Mouse (Mus musculus): ENCODE data around the gene Plin3.
"Not testable (repeated sequence)": the region's sequence is repeated elsewhere in the genome, so short reads cannot be mapped to it uniquely, and the experiment has no call there.

Gene Plin3

DNA sequence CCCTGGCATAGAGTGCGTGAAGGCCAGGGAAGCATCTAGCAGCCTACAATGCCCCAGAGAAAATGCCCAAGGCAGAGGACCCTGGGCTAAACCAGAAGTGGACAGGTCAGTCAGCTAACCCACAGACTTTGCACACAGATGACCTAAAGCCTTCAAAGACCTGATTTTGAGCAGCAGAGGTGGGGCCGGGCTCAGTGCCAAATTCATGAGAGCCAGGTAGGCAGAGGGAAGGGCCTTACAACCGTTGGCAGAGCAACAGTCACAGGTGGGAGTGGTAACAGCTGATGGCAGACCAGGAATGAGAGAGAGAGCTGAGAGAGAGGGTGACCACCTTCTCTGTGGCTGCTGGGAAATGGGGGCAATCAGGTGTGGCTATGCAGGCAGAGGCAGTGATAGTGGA is 20.0 kb downstream of the Plin3 start:
- no peak for DNase-seq

- DNase-seq, result no peak
These were observed 20.9 kb downstream of the Plin3 start for GRCm38 (mm10) chr17:56271609-56272253.

GRCm38 (mm10) chr17:56269741-56270140 is 22.9 kb downstream of the Plin3 start:
- no peak for DNase-seq

GRCm38 (mm10) chr17:56269153-56269630 is 23.5 kb downstream of the Plin3 start:
- DNase-seq, result peak; percentile 69

DNA sequence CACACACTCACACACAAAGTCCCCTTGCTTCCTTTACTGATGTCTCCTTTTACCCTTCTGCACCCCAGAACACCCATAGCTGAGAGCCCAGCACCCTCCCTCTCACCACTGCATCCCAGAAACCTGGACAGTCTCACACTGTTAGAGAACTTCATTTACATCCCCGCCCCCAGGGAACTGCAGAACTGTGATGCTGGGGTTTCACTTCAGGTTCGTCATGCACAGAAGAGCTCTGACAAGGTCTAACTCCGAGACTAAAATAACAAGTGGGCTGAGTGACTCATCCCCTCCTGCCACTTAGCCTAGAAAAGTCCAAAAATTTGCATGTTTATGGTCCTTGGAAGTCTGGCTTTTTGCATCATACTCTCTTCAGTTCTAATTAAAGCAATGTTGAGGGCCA is 26.4 kb downstream of the Plin3 start:
- no peak for DNase-seq

DNA sequence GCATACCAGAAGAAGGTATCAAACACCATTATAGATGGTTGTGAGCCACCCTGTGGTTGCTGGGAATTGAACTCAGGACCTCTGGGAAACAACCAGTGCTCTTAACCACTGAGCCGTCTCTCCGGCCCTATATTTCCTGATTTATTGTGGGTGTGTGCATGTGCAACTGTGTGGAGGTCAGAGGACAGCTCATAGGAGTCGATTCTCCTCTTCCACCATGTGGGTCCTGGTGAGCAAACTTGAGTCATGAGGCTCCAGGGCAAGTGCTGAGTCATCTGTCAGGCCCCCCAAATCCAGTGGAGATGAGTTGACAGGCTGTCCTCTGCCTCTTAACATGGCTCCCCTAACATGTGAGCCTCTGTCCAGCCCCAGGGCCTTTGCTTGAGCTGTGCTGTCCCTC is 26.8 kb downstream of the Plin3 start:
- no peak for DNase-seq

DNA sequence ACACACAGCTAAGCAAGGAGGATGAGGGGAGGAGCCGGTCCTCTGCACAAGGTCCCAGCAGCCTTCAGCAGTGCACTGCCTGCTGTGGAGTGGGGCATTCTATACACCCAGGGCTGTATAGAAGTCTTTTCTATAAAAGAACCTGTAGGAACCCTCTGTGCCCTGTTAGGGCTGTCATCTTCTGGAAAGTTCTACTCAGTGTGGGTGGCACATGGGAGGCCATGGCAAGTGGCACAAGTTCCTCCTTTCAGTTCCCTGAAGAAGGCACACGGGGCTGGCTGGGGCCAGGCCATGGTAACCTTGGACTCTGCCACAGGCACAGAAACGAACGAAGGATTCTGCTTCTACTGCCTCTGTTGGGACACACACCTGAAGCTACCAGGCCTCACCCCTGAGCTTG is 27.7 kb downstream of the Plin3 start:
- DNase-seq, result no peak

GRCm38 (mm10) chr17:56264020-56264419 is 28.7 kb downstream of the Plin3 start:
- DNase-seq, result peak; percentile 76

DNA sequence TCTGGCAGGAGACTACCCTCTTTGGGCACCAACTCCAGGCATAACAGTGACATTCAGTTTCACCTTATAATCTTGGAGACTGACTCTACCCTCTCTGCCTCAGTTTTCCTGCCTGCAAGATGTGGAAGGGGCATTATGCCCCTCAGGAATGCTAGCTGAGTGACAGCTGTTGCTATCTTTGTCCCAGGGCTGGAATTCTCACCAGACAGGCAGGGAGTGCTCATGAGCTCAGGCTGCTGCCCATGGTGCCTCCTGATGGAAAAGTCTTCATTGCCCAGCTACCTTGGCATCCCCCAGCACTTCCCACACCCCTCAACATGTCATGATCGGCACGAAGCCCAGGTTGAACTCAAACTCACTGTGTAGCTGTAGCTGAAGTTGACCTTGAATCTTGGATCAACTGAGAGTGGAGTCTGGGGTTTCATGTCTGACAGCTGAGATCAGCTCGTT is 30.0 kb downstream of the Plin3 start:
- DNase-seq, result no peak

GRCm38 (mm10) chr17:56261166-56261565 is 31.5 kb downstream of the Plin3 start:
- DNase-seq, result no peak

- no peak for DNase-seq
These were observed 33.2 kb downstream of the Plin3 start for GRCm38 (mm10) chr17:56259301-56260037.

DNA sequence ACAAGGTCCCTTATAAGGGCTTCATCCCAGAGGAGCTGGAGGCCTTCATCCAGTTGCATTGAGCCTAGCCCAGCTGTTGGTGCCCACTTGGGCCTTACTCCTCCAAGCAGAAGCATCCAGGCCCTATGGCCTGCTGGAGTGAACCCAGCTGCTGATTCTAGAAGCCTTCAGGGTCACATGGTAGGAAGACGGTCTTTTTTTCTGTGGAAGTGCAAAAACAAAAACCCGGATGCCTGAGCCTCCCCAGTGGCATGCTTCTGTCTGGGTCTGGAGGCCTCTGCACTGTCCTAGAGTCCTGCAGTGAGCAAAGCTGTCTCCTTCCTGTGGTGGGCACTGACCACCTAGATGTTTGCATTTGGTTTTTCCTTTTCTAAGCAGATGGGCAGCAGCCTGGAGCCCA is 33.9 kb downstream of the Plin3 start:
- DNase-seq, result not testable (repeated sequence)

DNA sequence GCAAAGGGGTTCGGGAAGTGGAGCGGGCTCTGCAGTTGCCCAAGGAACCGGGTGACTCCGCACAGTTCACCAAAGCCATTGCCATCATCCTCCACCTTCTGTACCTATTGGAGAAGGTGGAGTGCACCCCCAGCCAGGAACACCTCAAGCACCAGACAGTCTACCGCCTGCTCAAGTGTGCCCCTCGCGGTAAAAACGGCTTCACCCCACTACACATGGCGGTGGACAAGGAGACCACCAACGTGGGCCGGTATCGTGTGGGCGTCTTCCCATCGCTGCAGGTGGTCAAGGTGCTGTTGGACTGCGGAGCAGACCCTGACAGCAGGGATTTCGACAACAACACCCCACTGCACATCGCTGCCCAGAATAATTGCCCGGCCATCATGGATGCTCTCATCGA is 34.4 kb downstream of the Plin3 start:
- not testable (repeated sequence) for DNase-seq

- no peak for DNase-seq
These were observed 35.3 kb downstream of the Plin3 start for GRCm38 (mm10) chr17:56257181-56257894.

DNA sequence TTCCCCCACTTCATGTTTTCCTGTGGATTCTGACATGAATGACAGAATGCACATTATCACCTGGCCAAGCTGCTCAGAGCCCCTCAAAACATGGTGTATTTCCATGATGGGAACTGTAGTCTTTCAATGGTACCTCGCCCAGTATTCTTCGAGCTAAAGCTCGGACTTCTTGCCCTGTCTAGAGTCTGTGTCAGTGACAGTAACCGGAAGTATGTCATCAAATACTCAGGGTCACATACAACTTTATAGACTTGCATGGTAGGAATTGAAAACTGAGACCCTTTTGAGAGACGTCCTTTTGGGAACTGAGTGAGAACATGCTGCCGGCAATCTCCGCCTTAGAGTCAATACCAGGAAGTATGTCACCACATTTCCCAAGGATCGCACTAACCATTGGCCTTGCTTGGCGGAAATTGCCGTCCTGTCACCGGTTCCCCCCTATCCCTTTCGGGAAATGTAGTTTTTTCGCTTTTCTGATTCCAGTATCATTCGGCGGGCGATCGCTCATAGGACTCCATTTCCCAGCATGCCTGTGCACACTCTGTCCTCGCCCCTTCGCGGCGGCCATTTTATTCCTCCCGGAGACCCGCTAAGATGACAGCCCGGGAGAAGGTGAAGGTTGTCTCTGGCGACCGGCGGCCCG is 36.3 kb downstream of the Plin3 start, which contains the start of gene Fem1a:
Gene Fem1a, plus strand, starts transcription at position 572 of the 643 bp plus-strand sequence.
- peak; percentile 93 for DNase-seq

GRCm38 (mm10) chr17:56255863-56256238 is 36.8 kb downstream of the Plin3 start:
- peak; percentile 98 for DNase-seq

- DNase-seq, result peak; percentile 68
These were observed 37.2 kb downstream of the Plin3 start for GRCm38 (mm10) chr17:56255429-56255828.

DNA sequence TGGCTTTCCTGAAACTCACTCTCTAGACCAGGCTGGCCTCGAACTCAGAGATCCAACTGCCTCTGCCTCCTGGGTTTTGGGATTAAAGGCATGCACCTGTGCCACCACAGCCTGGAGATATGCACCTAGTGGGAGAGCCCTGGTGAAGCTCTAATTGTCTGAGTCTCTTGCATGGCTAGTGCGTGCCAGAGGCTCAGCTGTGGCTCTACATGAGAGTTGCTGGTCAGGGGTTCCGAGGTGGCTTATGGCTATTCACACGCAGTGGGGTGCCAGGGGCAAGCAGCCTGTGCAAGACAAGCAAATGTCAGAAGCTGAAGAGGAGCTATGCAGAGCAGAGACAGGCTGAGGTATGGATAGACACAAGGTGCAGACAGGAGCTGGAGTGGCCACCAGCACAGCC is 38.0 kb downstream of the Plin3 start:
- no peak for DNase-seq

GRCm38 (mm10) chr17:56251136-56251829 is 41.4 kb downstream of the Plin3 start:
- DNase-seq, result no peak

- DNase-seq, result no peak
These were observed 47.1 kb downstream of the Plin3 start for GRCm38 (mm10) chr17:56245608-56246007.

DNA sequence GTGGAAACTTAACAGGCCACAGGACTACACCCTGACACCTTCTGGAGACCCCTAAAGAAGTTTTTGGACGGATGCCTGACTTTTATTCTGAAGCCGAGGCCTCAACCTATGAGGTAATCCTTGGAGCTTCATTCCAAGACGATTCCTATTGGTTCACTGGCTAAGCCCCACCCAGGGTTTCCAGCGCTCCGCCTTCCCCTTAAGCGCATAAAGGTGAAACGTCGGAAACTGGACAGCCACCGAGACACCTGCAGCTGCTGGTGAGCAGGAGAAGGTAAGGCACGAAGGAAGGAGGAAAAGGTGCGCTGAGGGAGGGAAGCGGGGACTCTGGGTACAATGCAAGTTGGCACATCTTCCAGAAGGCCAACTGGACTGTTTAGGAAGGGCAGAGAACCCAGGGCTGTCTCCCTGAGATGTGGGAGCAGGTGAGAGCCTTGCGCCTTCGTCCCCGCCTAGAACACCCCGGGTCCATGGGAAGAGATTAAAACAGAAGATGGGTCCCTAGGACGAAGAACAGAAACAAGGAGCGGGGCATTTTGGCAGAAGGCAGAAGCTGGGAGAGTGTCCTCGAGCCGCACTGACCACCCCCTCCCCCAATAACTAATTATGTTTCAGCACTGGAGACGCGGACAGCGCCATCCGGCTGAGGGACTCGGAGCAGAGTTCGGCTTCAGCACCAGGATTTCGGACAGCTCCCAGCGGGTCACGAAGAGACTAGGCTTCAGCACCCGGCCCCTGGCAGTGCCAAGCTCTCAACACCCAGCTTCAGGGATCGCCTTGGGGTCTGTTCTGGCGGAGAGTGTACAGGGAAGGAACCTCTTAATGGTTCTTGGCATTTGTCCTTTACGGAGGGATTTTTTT is 50.9 kb downstream of the Plin3 start:
- DNase-seq, result peak; percentile 86

Measured in cerebellum, adult 8-10 months (tissue).